Mouse (Mus musculus) thymus, adult 2 months (tissue): ENCODE measurements around the gene Chpf. TPM values are rescaled to one million over a fixed set of nuclear protein-coding genes. Genes with fewer than 3 reads are reported as not detected.

Source experiments
- DNase-seq: peaks from one replicate; pipeline ENCODE4 v3.0.0; 2021
- H3K27ac ChIP-seq: fragments of 200-500 bp; 2 replicates; pipeline ENCODE4 v1.5.1; 2012; ENCODE audit warnings: low read length, control low read depth; ENCODE audit not compliant: control insufficient read depth, insufficient read depth
- H3K27me3 ChIP-seq: fragments of 200-500 bp; 2 replicates; pipeline ENCODE4 v1.6.1; 2012; ENCODE audit warnings: mild to moderate bottlenecking, low read length, moderate library complexity, mixed read lengths; ENCODE audit not compliant: control insufficient read depth, insufficient read depth
- H3K36me3 ChIP-seq: fragments of 200-500 bp; 2 replicates; pipeline ENCODE4 v1.6.1; 2012; ENCODE audit warnings: mild to moderate bottlenecking, low read length, moderate library complexity; ENCODE audit not compliant: control insufficient read depth, insufficient read depth
- H3K4me1 ChIP-seq: fragments of 200-500 bp; replicated peaks from 2 replicates; pipeline ENCODE4 v1.6.1; 2012; ENCODE audit warnings: low read length; ENCODE audit not compliant: control insufficient read depth, insufficient read depth
- H3K4me3 ChIP-seq: fragments of 200-500 bp; 2 replicates; pipeline ENCODE4 v1.5.1; 2012; ENCODE audit warnings: mild to moderate bottlenecking, low read length, control low read depth, moderate library complexity; ENCODE audit not compliant: control insufficient read depth, insufficient read depth
- CTCF ChIP-seq: fragments of 200-500 bp; IDR thresholded peaks from 2 replicates; pipeline ENCODE4 v1.5.1; 2012; ENCODE audit warnings: mild to moderate bottlenecking, control low read depth, low read length, moderate library complexity, borderline replicate concordance; ENCODE audit not compliant: control insufficient read depth, poor library complexity, insufficient read depth; ENCODE audit errors: extremely low read depth
- POLR2A ChIP-seq: fragments of 200-500 bp; IDR thresholded peaks from 2 replicates; pipeline ENCODE4 v1.6.1; 2012; ENCODE audit warnings: mild to moderate bottlenecking, low read length, control low read depth, moderate library complexity; ENCODE audit not compliant: control insufficient read depth, poor library complexity, insufficient read depth; ENCODE audit errors: extremely low read depth
- WGBS: fragments of 180-500 bp; shearing (Covaris S2); methylation state at CpG from one replicate; pipeline ENCODE4 v1.1.7; 2018; 5-methylcytosine and 5-hydroxymethylcytosine counted together
- polyA plus RNA-seq: library from polyadenylated mRNA; depleted of rRNA; stranded (reverse); fragments of >200 nt; gene quantifications from 2 replicates; pipeline ENCODE4 v1.2.3, GENCODE M21; 2012

Gene Chpf
- polyA plus RNA-seq, 1 experiment: 43.7 TPM

DNA sequence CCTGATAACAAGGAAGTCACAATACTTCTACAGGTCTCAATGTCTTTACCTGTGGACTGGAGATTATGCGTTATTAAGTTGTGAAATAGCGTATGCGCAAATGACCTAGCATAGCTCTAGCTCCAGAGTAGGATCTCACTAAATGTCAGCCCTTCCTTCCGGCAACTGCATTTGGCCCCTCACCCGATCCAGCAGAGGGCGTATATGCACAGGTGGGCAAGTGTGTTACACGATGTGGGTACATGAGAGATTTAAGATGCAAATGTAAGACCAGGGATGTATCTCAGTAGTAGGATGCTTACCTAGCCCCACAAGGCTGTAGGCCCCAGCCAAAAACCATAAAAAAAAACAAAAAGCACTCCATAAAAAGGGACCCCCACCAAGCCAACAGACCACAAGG, 20.3 kb upstream of the Chpf start:
- Histone ChIP-seq H3K4me3 (no peak overlapping the region), H3K27ac (no peak overlapping the region), H3K4me1 (no peaks in the 10 kb centered on the region), H3K36me3 (no peaks in the 10 kb centered on the region), H3K27me3 (no peaks in the 10 kb centered on the region)
- DNase-seq: no peak
- WGBS: 82% methylated on average over 7 of the region's 7 CpGs
- TF ChIP-seq POLR2A (no peak), CTCF (no peak)

DNA sequence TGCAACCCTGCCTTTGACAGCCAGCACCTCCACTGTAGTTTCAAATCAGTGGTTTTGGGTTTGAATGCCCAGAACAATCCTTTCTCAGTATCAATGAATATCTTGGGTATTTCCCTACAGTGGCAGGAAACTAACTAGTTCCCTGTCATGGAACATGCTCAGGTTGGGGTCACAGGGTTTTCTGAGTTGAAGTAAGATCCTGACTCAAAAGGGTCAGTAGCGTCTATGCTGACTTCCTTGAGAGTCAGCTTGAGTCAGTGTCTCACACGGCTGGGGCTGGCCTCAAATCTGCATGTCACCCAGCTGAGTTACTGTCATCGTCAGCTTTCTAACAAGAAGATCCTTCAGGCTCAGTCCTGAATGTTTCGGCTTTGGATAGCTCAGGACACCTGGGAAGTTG, 19.8 kb upstream of the Chpf start:
- no peak for DNase-seq
- Histone ChIP-seq H3K4me1 (no peaks in the 10 kb centered on the region), H3K27me3 (no peaks in the 10 kb centered on the region), H3K27ac (no peak overlapping the region), H3K36me3 (no peaks in the 10 kb centered on the region), H3K4me3 (no peak overlapping the region)
- TF ChIP-seq CTCF: no peak
- WGBS: 86% methylated on average over 4 of the region's 4 CpGs

DNA sequence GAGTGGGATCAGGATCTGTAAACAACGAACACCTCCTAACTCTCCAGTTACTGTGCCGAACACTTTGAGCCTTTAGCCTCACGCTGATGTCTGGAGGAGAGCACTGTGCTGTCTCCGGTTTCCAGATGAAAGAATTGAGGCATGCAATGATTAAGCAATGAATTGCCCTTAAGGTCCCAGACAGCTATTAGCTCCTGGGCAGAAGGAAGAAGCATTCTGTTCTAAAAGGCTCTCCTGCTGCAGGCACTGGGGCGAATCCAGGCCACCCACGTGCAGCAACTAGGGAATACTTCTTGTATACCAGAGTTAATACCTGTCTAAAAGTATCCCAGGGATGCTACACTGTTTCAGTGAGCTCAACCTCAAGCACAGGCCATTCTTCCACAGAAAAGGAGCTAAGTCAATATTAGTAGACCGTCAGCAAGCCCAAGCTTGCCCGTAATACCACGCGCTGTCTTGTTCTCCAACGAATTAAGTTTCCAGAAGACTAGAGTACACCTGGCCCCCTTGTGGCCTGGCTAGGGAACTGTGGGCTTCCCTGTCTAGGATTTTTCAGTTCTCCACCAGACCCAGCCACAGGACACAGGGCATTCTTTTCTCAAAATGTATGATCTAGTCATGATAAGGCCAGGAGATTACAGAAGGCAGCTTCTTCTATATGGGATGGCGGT, 15.9 kb upstream of the Chpf start:
- Histone ChIP-seq H3K27ac (no peak overlapping the region; the same call in 1 of the 2 replicates), H3K4me3 (no peak overlapping the region), H3K27me3 (no peaks in the 10 kb centered on the region), H3K36me3 (no peaks in the 10 kb centered on the region), H3K4me1 (no peaks in the 10 kb centered on the region)
- peak; percentile 25 for DNase-seq
- TF ChIP-seq CTCF (no peak), POLR2A (no peak)
- WGBS: 67% methylated on average over 12 of the region's 12 CpGs

DNA sequence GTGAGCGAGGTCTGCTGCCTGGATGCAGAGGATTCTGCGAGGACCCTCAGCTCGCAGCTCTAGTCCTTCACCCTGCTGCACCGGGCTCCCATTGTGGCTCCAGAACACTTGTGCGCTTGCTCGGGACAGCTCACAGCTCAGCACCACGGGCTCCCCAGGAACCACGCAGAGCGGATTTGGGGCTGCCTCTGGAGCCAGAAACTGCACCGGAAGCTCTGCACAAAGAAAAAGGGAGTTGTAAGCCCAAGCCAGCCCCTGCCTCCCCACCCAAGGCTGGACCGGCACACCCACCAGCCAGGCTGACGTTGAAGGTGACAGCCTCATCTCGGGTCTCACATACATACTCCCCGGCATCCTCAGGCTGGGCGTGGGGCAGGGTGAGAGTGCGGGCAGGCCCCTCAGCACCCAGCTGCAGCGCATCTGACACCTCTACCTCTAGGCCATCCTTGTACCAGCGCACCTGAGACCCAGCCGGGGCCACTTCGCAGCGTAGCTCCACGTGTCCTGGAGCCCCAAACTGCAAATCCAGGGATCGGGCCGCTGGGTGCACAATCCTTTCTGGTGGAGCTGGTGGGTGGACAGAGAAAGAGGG, 13.6 kb upstream of the Chpf start:
- WGBS: 90% methylated on average over 24 of the region's 24 CpGs
- H3K27me3 ChIP-seq: peaks cover 4% of the 10 kb centered on the region; the same call in 1 of the 2 replicates

DNA sequence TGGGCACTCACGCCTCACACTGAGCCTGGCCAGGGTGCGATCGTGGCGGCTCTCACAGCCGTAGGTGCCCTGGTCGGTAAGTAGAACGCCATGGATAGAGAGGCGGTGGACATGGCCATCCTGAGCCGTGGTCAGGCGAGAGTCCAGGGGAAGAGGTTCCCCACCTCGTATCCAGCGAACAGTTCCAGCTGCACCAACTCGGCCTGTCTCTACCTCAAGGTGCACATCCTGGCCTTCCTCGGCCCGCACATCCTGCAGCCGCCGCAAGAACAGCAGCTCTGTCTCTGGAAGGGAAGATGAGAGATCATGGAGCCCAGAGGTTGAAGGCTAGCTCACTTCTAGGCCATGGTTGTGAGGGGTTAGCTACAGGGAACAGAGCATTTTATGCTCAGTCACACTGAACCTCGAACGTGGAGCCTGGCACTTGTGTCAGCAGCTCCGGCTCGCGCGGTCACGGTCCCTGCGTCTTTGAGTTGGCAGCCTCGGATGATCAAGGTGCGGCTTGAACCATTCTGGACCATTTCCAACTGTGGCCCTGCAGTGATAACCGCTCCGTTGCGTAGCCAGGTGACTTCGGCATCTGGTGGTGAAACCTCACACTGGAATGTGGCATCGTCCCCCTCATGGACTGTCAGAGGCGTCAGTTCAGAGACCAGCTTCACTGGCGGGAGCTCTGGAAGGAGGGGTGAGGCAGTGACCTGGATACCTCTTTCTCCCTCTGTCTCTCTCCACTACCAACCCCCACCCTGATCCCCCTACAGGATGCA, 11.9 kb upstream of the Chpf start:
- no peaks in the 10 kb centered on the region for H3K36me3 ChIP-seq
- no peak for DNase-seq
- no peak overlapping the region for H3K4me3 ChIP-seq
- H3K4me1 ChIP-seq: peaks cover 6% of the 10 kb centered on the region; the same call in 1 of the 2 replicates
- TF ChIP-seq CTCF (no peak), POLR2A (no peak)
- WGBS: 94% methylated on average over 34 of the region's 34 CpGs
- H3K27ac ChIP-seq: no peak overlapping the region
- H3K27me3 ChIP-seq: peaks cover 12% of the 10 kb centered on the region; the same call in 1 of the 2 replicates

More for the DNA sequence above, 13.6 kb upstream of the Chpf start:
- TF ChIP-seq POLR2A: no peak
- no peak for TF ChIP-seq CTCF
- no peaks in the 10 kb centered on the region; the same call in 1 of the 2 replicates for H3K4me1 ChIP-seq
- H3K4me3 ChIP-seq: no peak overlapping the region
- no peaks in the 10 kb centered on the region for H3K36me3 ChIP-seq
- no peak for DNase-seq
- H3K27ac ChIP-seq: no peak overlapping the region

DNA sequence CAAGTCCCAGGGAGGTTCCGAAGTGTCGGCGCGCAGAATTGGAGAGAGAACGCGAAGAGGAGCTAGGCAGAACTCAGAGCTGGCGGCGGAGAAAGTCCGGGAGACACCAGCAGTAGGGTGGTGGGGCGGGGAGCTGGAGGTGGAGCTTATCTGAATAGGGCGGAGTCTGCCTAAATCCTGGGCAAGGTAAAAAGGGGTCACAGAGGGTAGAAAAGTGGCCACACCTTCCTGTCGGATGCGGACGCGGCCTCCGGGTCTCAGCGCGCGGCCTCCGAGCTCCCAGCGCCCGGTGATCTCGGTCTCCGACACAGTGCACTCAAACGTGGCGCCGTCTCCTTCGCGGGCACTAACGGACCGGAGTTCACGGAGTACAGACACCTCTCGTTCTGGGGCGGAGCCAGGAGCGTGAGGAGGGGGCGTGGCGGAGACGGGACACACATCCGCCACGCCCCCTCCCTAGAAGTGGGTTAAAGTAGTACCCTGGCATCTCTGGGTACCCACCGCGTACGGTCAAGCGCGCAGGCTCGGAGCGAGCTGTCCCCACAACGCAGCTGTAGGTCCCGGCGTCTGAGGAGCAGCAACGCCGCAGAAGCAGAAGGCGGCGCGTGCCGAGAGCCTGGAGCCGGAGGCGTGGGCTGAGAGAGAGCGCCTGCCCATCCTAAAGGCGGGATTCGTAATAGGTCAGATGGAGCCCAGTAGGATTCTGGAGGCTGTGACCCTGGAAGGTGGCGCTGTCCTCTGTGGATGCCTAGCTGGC, 8.5 kb upstream of the Chpf start:
- no peak for TF ChIP-seq CTCF
- TF ChIP-seq POLR2A: no peak
- H3K36me3 ChIP-seq: no peaks in the 10 kb centered on the region
- 3% methylated on average over 62 of the region's 62 CpGs for WGBS
- H3K27ac ChIP-seq: no peak overlapping the region
- H3K4me3 ChIP-seq: peak overlapping the region; percentile 44
- DNase-seq: peak; percentile 70
- peaks cover 12% of the 10 kb centered on the region; the same call in 1 of the 2 replicates for H3K27me3 ChIP-seq
- peaks cover 6% of the 10 kb centered on the region; the same call in 1 of the 2 replicates for H3K4me1 ChIP-seq
